Mouse (Mus musculus) stomach, adult 2 months (tissue): ENCODE data around the gene Ube2r2. TPM values are rescaled to one million over a fixed set of nuclear protein-coding genes. Genes with fewer than 3 reads are reported as not detected.

Experiments
- polyA plus RNA-seq: library from polyadenylated mRNA; depleted of rRNA; stranded (reverse); fragments of >200 nt; gene quantifications from 2 replicates; pipeline ENCODE4 v1.2.3, GENCODE M21; 2012; rRNA removed

Gene Ube2r2
- 12.8 and 19.4 TPM in 2 replicates for polyA plus RNA-seq

GRCm38 (mm10) chr4:41135711-41136453 is at the start of gene Ube2r2:
Gene Ube2r2 (plus strand): TSS chr4:41135743.

GRCm38 (mm10) chr4:41097871-41098576 is 37.5 kb upstream of the Ube2r2 start, which contains the start of gene Aqp3:
Gene Aqp3 (minus strand): TSS chr4:41098183.

GRCm38 (mm10) chr4:41124180-41124951 is 11.2 kb upstream of the Ube2r2 start, which contains the start of gene Nol6:
Gene Nol6 (minus strand): TSS chr4:41124455.

Other genes starting within 250 kb of the Ube2r2 start
- gene Spink4, start 215.7 kb upstream of the Ube2r2 start, polyA plus RNA-seq: 360 and 1,188 TPM in 2 replicates
- 199 and 471 TPM in 2 replicates for gene Bag1, start 187.4 kb upstream of the Ube2r2 start, polyA plus RNA-seq
- gene Chmp5, start 187.3 kb upstream of the Ube2r2 start, polyA plus RNA-seq: 1.5 and 2.9 TPM in 2 replicates
- 5.9 and 7.3 TPM in 2 replicates for gene Nfx1, start 164.8 kb upstream of the Ube2r2 start, polyA plus RNA-seq
- gene Aqp7, start 87.6 kb upstream of the Ube2r2 start, polyA plus RNA-seq: 0.75 and 0.87 TPM in 2 replicates
- 228 and 237 TPM in 2 replicates for gene Aqp3, start 37.6 kb upstream of the Ube2r2 start, polyA plus RNA-seq
- gene Nol6, start 11.3 kb upstream of the Ube2r2 start, polyA plus RNA-seq: 15.8 and 18.2 TPM in 2 replicates
- 97.0 and 116 TPM in 2 replicates for gene Ubap2, start 139.4 kb downstream of the Ube2r2 start, polyA plus RNA-seq
- gene Dcaf12, start 179.1 kb downstream of the Ube2r2 start, polyA plus RNA-seq: 8.7 and 9.7 TPM in 2 replicates
- gene Ubap1, start 213.3 kb downstream of the Ube2r2 start, polyA plus RNA-seq: 8.7 and 11.2 TPM in 2 replicates